Mouse (Mus musculus) CH12.LX (cell line): Measurements from ENCODE around the gene Slc4a11. TPM values are rescaled to one million over a fixed set of nuclear protein-coding genes. Genes with fewer than 3 reads are reported as not detected.

Experiments used
- DNase-seq: peaks from one replicate; pipeline ENCODE4 v3.0.0-alpha.2; 2013; ENCODE audit errors: extremely low read depth
- H3K27ac ChIP-seq: 2 replicates; pipeline ENCODE4 v1.5.1; 2012; ENCODE audit warnings: low read depth, mild to moderate bottlenecking, control low read depth, moderate library complexity; ENCODE audit not compliant: insufficient read depth
- H3K27me3 ChIP-seq: replicated peaks from 2 replicates; pipeline ENCODE3; 2012; ENCODE audit warnings: inconsistent platforms
- H3K36me3 ChIP-seq, 2 experiments: replicated peaks in 1 of 2; 2 replicates each; pipeline versions ENCODE3 to v1.6.1; 2012; ENCODE audit warnings: inconsistent platforms in 1 of 2, low read length in 1 of 2, mild to moderate bottlenecking in 1 of 2, mixed read lengths in 1 of 2, moderate library complexity in 1 of 2; ENCODE audit not compliant: control insufficient read depth in 1 of 2, insufficient read depth in 1 of 2
- H3K4me1 ChIP-seq, 2 experiments: 2 replicates each; pipeline ENCODE4 v1.6.1; 2012; ENCODE audit warnings: inconsistent platforms in 1 of 2, moderate library complexity in 1 of 2; ENCODE audit not compliant: insufficient read depth in 2 of 2, control insufficient read depth in 1 of 2
- H3K4me2 ChIP-seq: 2 replicates; pipeline ENCODE4 v1.6.1; 2012; ENCODE audit warnings: low read depth, mild to moderate bottlenecking, control low read depth; ENCODE audit not compliant: poor library complexity, insufficient read depth, severe bottlenecking
- H3K4me3 ChIP-seq, 3 experiments: fragments of 150-350 bp in 1 of 3; sonication (generic) in 1 of 3; replicated peaks in 1 of 3; 2 replicates each; pipeline versions ENCODE3 to v1.5.1; 2011 to 2012; ENCODE audit warnings: low read depth in 2 of 3, low read length in 2 of 3, mild to moderate bottlenecking in 2 of 3, moderate library complexity in 2 of 3, control low read depth in 1 of 3, improper control_type of control experiment in 1 of 3, inconsistent platforms in 1 of 3, mixed read lengths in 1 of 3; ENCODE audit not compliant: poor library complexity in 1 of 3
- H3K79me2 ChIP-seq: replicated peaks from 2 replicates; pipeline ENCODE4 v1.6.1; 2012; ENCODE audit warnings: mild to moderate bottlenecking, moderate library complexity; ENCODE audit not compliant: control insufficient read depth, poor library complexity, insufficient read depth, severe bottlenecking; ENCODE audit errors: extremely low read depth
- H3K9ac ChIP-seq: 2 replicates; pipeline ENCODE4 v1.6.1; 2012; ENCODE audit warnings: low read depth, mild to moderate bottlenecking, control low read depth, moderate library complexity; ENCODE audit not compliant: insufficient read depth
- H3K9me3 ChIP-seq: replicated peaks from 2 replicates; pipeline ENCODE3; 2012; ENCODE audit warnings: low read length, inconsistent platforms, mixed read lengths
- BHLHE40 ChIP-seq: IDR thresholded peaks from 2 replicates; pipeline ENCODE4 v1.6.1; 2011; ENCODE audit warnings: mild to moderate bottlenecking, low read depth, low read length, improper control_type of control experiment
- E2F4 ChIP-seq: IDR thresholded peaks from 2 replicates; pipeline ENCODE4 v1.6.1; 2011; ENCODE audit warnings: low read depth, low read length, improper control_type of control experiment; ENCODE audit not compliant: insufficient replicate concordance
- ELF1 ChIP-seq: IDR thresholded peaks from 2 replicates; pipeline ENCODE4 v1.6.1; 2014; ENCODE audit warnings: low read depth, mild to moderate bottlenecking, inconsistent platforms, low read length, improper control_type of control experiment
- EP300 ChIP-seq: IDR thresholded peaks from 2 replicates; pipeline ENCODE4 v1.6.1; 2011; ENCODE audit warnings: low read length, improper control_type of control experiment
- GABPA ChIP-seq: IDR thresholded peaks from 2 replicates; pipeline ENCODE4 v1.6.1; 2012; ENCODE audit warnings: low read depth, low read length, improper control_type of control experiment, inconsistent platforms; ENCODE audit not compliant: insufficient replicate concordance
- HCFC1 ChIP-seq: IDR thresholded peaks from 2 replicates; pipeline ENCODE4 v1.6.1; 2012; ENCODE audit warnings: low read depth, mild to moderate bottlenecking, inconsistent platforms, low read length, improper control_type of control experiment
- JUND ChIP-seq: conservative IDR thresholded peaks from 2 replicates; pipeline ENCODE4 v1.6.1; 2011; ENCODE audit warnings: low read depth, low read length, improper control_type of control experiment
- MAX ChIP-seq: IDR thresholded peaks from 2 replicates; pipeline ENCODE4 v1.6.1; 2011; ENCODE audit warnings: low read length, improper control_type of control experiment
- MAZ ChIP-seq: IDR thresholded peaks from 2 replicates; pipeline ENCODE4 v1.6.1; 2012; ENCODE audit warnings: low read depth, mild to moderate bottlenecking, inconsistent platforms, low read length, improper control_type of control experiment, moderate library complexity
- MEF2A ChIP-seq: IDR thresholded peaks from 2 replicates; pipeline ENCODE4 v1.6.1; 2014; ENCODE audit warnings: low read depth, mild to moderate bottlenecking, inconsistent platforms, low read length, improper control_type of control experiment, borderline replicate concordance
- MXI1 ChIP-seq: IDR thresholded peaks from 2 replicates; pipeline ENCODE4 v1.6.1; 2011; ENCODE audit warnings: mild to moderate bottlenecking, low read depth, low read length, improper control_type of control experiment
- NELFE ChIP-seq: IDR thresholded peaks from 2 replicates; pipeline ENCODE4 v1.6.1; 2011; ENCODE audit warnings: low read depth, low read length, improper control_type of control experiment
- POLR2A ChIP-seq: IDR thresholded peaks from 2 replicates; pipeline ENCODE4 v1.6.1; 2011; ENCODE audit warnings: low read depth, mild to moderate bottlenecking, improper control_type of control experiment, low read length
- POLR2AphosphoS2 ChIP-seq: IDR thresholded peaks from 2 replicates; pipeline ENCODE4 v1.6.1; 2011; ENCODE audit warnings: low read depth, low read length, improper control_type of control experiment
- RCOR1 ChIP-seq: conservative IDR thresholded peaks from 2 replicates; pipeline ENCODE4 v1.6.1; 2012; ENCODE audit warnings: low read depth, mild to moderate bottlenecking, inconsistent platforms, low read length, improper control_type of control experiment
- SIN3A ChIP-seq: IDR thresholded peaks from 2 replicates; pipeline ENCODE4 v1.6.1; 2012; ENCODE audit warnings: low read length, improper control_type of control experiment, inconsistent platforms
- SMC3 ChIP-seq: IDR thresholded peaks from 2 replicates; pipeline ENCODE4 v1.6.1; 2011; ENCODE audit warnings: low read depth, low read length, improper control_type of control experiment
- TBP ChIP-seq: conservative IDR thresholded peaks from 2 replicates; pipeline ENCODE4 v1.6.1; 2011; ENCODE audit warnings: low read depth, low read length, improper control_type of control experiment
- TCF12 ChIP-seq: IDR thresholded peaks from 2 replicates; pipeline ENCODE4 v1.6.1; 2014; ENCODE audit warnings: low read depth, mild to moderate bottlenecking, inconsistent platforms, low read length, improper control_type of control experiment
- USF1 ChIP-seq: IDR thresholded peaks from 2 replicates; pipeline ENCODE4 v1.6.1; 2014; ENCODE audit warnings: low read depth, mild to moderate bottlenecking, inconsistent platforms, low read length, improper control_type of control experiment
- USF2 ChIP-seq: conservative IDR thresholded peaks from 2 replicates; pipeline ENCODE4 v1.6.1; 2011; ENCODE audit warnings: low read depth, low read length, improper control_type of control experiment
- ZC3H11A ChIP-seq: IDR thresholded peaks from 2 replicates; pipeline ENCODE4 v1.6.1; 2012; ENCODE audit warnings: low read depth, mild to moderate bottlenecking, inconsistent platforms, low read length, improper control_type of control experiment
- ZMIZ1 ChIP-seq: IDR thresholded peaks from 2 replicates; pipeline ENCODE4 v1.6.1; 2012; ENCODE audit warnings: low read depth, mild to moderate bottlenecking, inconsistent platforms, low read length, improper control_type of control experiment
- ZNF384 ChIP-seq: IDR thresholded peaks from 2 replicates; pipeline ENCODE4 v1.6.1; 2012; ENCODE audit warnings: low read depth, low read length, improper control_type of control experiment, inconsistent platforms
- dilution Hi-C: fragments of 300-500 bp; cut with MboI; formaldehyde crosslinking; loops from 2 replicates; pipeline ENCODE4 v1.14.3; 2020; ENCODE audit warnings: low sequenced_read_pairs; ENCODE audit not compliant: extremely low pct_unique_long_range_greater_than_20kb, extremely low pct_ligation_motif_present
- in situ Hi-C: fragments of 300-500 bp; cut with MboI; formaldehyde crosslinking; loops from 3 replicates; pipeline ENCODE4 v1.14.3; 2019; ENCODE audit warnings: low sequenced_read_pairs, low pct_ligation_motif_present, low pct_unique_long_range_greater_than_20kb, mixed read lengths
- polyA plus RNA-seq: library from polyadenylated mRNA; unstranded; fragments of >175 nt; gene quantifications from 2 replicates; pipeline ENCODE4 v1.2.1, GENCODE M21; 2012; ENCODE audit warnings: low read depth; ENCODE audit not compliant: insufficient read length
- total RNA-seq, 2 experiments: library from RNA; depleted of rRNA; stranded (reverse); fragments of 300-350 nt in 1 of 2; fragments of >200 nt in 1 of 2; gene quantifications; 2 replicates each; pipeline ENCODE4 v1.2.3; 2012 to 2014

Slc4a11 gene
- total and polyA plus RNA-seq, 3 experiments: 0.21 to 0.30 (median 0.27) TPM

GRCm38 (mm10) chr2:130740096-130740495 is 42.8 kb upstream of the Slc4a11 start:
- no peaks in the 10 kb centered on the region for H3K27me3 ChIP-seq
- H3K27ac ChIP-seq: no peak overlapping the region
- peaks cover 0 to 16% of the 10 kb centered on the region in 2 experiments for H3K36me3 ChIP-seq
- DNase-seq: no peak
- H3K9me3 ChIP-seq: peaks cover 3% of the 10 kb centered on the region
- H3K4me2 ChIP-seq: no peak overlapping the region
- H3K4me1 ChIP-seq: no peaks in the 10 kb centered on the region
- no peaks in the 10 kb centered on the region for H3K79me2 ChIP-seq
- no peak overlapping the region for H3K9ac ChIP-seq
- dilution Hi-C loops (no loop called here), in situ Hi-C loops (no loop called here)
- no peak for TF ChIP-seq BHLHE40
- TF ChIP-seq E2F4: no peak
- no peak for TF ChIP-seq MAX
- no peak for TF ChIP-seq ZC3H11A
- no peak for TF ChIP-seq RCOR1
- TF ChIP-seq USF1: no peak
- no peak for TF ChIP-seq GABPA
- TF ChIP-seq ELF1: no peak
- no peak for TF ChIP-seq ZNF384
- no peak for TF ChIP-seq EP300
- no peak for TF ChIP-seq SIN3A
- H3K4me3 ChIP-seq: no peak overlapping the region

- no peaks in the 10 kb centered on the region for H3K79me2 ChIP-seq
- in situ Hi-C loops: no loop called here
- no peak for TF ChIP-seq TBP
- dilution Hi-C loops: no loop called here
- no peak for DNase-seq
- no peak overlapping the region for H3K9ac ChIP-seq
- H3K27me3 ChIP-seq: no peaks in the 10 kb centered on the region
- no peak overlapping the region for H3K27ac ChIP-seq
- H3K4me2 ChIP-seq: no peak overlapping the region
- no peaks in the 10 kb centered on the region for H3K9me3 ChIP-seq
- no peak overlapping the region for H3K4me3 ChIP-seq
- peaks cover 0 to 12% of the 10 kb centered on the region in 2 experiments for H3K36me3 ChIP-seq
- peaks cover 0 to 6% of the 10 kb centered on the region in 2 experiments; a peak in 1 of 4 replicates for H3K4me1 ChIP-seq
Observed at GRCm38 (mm10) chr2:130738019-130738418, 40.7 kb upstream of the Slc4a11 start.

- H3K4me2 ChIP-seq: no peak overlapping the region
- H3K27me3 ChIP-seq: no peaks in the 10 kb centered on the region
- in situ Hi-C loops (no loop called here), dilution Hi-C loops (no loop called here)
- no peak overlapping the region for H3K27ac ChIP-seq
- TF ChIP-seq NELFE (no peak), MXI1 (no peak), MEF2A (no peak), SMC3 (no peak), USF2 (no peak), ELF1 (no peak), TBP (no peak), HCFC1 (no peak), MAZ (no peak), ZMIZ1 (no peak), E2F4 (no peak), USF1 (no peak), POLR2A (no peak), ZNF384 (no peak), JUND (no peak), POLR2AphosphoS2 (no peak), MAX (no peak), TCF12 (no peak)
- no peaks in the 10 kb centered on the region for H3K9me3 ChIP-seq
- no peak overlapping the region for H3K4me3 ChIP-seq
- DNase-seq: no peak
- no peak overlapping the region for H3K9ac ChIP-seq
- peaks cover 3 to 17% of the 10 kb centered on the region in 2 experiments for H3K36me3 ChIP-seq
- peaks cover 0 to 6% of the 10 kb centered on the region in 2 experiments; a peak in 1 of 4 replicates for H3K4me1 ChIP-seq
- H3K79me2 ChIP-seq: no peaks in the 10 kb centered on the region
Observed at GRCm38 (mm10) chr2:130735281-130735680, 38.0 kb upstream of the Slc4a11 start.
